Mouse (Mus musculus) 416B (cell line): ENCODE measurements around the gene Nxn.

Source experiments
- DNase-seq: peaks from one replicate; pipeline ENCODE4 v3.0.0; 2011; ENCODE audit warnings: low read depth

The Nxn gene

DNA sequence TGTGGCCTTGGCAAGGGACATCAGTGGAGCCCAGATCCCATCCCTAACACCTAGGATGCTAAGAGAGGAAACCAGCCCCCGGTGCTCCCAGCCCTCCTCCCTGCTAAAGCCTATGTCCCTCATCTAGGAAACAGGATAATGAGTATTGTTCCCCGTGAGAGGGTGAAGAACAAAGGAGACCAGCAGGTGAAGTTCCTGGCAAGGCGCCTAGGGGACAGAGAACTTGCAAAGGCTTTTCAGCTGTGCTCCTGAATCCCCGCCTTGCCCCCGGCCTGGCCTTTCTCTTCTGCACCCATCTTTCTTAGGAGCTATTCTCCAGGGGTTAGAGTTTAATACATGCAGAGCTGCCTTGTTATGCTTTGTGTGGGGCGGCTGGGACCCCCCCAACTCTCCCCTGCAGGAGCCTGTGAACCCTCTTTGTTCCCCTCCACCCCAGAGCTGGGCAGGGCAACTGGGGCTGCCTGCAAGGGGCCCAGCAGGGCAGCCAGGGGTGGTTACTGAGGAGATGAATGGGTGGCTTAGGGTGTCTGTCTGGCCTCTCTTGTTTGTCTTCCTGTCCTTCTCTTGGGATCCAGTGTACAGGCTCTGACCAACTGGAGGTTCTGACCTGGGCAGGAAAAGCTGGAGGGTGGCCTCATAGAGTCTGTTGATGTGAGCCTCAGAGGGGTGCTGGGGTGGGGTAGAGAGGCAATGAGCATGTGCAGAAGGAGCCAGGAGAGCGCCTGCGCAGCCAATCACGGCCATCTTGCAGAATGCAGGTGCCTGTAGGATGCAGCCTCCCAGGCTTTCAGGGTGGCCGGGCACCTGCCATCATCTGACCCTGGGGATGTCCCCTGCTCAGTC is 138.5 kb downstream of the Nxn start:
- DNase-seq, result no peak

DNA sequence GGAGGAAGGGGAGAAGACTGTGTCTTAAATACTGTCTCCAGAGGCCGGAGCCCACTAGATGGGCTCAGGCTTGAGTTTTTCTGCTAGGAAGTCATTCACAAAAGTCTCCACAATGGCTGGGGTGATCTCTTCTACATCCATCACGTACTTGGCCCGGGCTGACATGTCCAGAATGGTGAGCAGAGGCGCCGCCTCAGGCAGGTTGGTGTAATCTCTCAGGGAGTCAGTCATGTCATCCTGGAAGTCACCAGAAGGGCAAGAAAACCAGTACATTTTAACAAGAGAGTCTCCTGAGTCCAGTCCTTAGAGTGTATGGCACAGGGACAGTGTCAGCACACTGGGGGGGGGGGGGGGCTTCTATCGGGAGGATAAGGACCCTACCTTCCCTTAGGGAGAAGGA is 140.4 kb downstream of the Nxn start:
- DNase-seq, result no peak

DNA sequence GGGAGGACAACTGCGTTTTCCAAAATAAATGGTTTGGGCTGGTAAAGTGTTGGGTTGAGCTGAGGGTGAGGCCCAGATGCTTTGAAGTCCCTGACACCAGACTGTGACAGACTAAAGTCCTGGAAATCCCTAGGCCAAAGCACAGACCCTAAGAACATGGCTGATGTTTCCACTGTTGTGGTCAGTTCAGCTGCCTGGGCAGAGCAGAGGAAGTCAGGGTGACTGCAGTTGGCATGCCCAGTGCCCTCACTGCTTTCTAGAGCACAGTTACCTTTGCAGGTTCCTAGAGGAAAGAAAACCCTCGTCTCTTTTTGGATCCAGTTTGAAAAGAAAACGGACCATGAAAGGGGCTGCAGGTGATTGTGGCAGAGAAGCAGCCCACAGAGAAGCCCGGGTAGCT is 141.6 kb downstream of the Nxn start:
- no peak for DNase-seq

DNA sequence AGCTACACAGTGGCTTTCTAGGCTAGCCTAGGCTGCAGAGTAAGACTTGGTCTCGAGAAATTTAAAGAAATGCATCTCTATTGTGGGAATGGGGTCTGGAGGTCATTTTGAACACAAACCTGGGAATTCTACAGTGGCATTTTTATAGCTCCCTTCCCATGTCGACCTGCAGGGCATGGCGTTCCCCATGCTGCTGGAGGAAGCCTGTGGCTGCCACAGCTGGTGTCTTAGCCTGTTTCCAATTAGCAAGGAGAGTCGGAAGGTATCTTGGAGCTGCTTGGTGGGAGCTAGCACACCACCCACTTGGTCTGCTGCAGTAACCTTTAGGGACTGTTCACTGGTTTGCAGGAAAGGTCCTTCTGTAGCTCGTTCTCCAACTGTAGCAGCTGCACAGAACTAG is 142.8 kb downstream of the Nxn start:
- DNase-seq, result no peak

DNA sequence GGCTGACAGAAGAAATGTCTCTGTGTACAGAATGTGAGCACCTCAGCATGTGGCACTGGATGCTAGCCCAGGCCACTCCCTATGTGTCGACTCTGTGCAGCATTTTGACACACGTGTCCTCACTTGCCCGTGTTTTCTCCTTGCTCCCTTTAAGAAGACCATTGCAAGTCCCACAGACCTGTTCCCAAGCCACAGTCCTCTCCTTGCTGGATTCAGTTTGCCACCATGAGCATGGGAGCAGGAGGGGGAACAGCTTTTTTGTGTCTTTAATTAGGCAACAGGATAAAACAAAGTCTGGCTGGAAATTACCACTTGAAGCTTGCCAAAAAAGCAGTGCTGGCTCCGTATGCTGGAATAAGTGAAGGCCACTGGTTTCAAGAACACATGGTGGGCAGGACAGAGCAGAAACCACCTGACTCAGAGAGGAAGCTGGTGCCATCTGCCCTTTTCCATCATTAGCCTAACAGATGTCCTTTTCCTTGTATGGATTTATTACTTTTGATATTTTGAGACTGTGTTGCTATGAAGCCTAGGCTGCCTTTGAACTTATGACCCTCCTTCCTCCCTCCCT is 143.4 kb downstream of the Nxn start:
- DNase-seq, result no peak

DNA sequence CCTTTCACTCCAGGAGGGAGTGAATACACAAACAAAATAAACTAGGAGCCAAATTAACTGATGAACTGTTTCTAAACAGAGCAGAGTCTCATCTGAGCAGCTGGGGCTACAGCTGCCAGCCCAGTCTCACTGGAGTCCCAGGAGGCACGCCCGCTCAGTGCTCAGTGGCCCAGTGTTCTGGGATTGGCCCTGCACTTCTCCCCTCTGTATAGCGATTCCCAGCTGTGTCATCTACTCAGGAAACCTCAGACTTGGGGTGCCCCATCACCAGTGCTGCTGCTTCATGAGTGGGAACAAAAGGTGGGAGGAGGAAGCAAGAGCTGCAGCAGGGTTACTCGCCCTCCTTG is 145.0 kb downstream of the Nxn start:
- no peak for DNase-seq

DNA sequence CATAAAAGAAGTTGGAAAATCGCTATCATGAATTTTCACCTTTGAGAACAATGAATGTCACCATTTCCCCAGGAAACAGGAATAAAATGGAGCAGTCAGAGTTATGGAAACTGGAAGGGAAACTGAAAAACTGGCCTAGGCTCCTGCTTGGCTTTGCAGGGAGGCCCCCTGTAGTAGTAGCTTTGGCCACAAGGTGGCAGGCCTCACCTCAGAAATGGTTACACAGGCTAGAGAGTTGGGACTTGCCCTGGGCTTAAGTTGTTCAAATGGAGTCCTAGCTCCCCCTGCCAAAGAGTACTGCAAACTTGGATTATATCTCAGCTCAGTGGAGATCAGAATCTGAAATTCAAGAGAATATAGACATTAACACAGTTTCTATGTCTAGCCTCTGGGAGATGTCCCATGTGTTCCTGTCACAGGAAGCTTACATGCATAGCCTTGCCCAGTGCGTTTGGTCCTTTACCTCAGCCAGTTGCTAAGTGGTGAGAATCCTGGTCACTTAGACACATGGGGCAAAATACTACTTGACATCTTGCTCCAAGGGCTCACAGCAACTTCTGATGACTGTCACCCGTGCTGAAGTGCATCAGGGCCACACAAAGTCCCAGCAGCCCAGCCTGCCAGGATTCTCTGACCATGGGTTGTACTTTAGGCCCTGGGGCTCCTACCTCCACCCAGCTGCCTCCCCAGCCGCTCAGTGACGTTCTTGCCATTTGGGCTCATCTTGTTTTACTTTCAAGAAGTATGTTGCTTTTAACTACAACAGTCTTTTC is 145.6 kb downstream of the Nxn start:
- DNase-seq, result peak; percentile 82

DNA sequence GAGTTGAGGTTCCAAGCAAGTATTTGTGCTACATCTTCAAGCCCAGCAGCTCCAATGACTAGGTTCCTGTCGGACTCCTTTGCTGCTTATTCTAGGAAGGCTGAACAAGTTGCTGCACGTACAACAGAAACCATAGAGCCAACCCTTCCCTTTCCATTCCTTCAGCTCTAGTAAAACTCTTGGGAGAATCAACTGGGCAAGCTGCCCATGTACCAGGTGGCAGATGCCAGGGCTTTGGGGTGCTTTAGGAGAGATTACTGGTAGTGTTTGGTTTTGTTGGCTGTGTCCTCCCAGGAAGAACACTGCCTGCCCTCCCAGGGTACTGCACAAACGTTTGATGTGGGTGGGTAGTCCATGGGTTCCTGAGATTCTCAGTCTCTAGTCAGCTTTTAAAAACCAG is 146.9 kb downstream of the Nxn start:
- DNase-seq, result no peak

DNA sequence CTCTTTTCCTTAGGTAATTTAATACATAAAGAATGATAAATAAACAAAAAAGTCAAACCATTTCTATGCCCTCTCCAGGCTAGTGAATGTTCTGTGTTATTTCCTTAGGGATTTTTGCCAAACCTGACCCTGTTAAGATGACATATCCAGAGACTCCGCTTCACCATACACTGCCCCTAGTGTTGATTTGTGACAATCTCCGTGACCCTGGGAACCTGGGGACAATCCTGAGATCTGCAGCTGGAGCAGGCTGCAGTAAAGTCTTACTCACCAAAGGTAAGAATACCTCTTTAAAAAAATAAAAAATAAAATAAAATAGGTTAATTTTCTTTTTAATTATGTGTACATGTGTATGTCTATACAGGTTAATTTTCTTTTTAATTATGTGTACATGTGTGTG is 151.7 kb downstream of the Nxn start:
- no peak for DNase-seq

DNA sequence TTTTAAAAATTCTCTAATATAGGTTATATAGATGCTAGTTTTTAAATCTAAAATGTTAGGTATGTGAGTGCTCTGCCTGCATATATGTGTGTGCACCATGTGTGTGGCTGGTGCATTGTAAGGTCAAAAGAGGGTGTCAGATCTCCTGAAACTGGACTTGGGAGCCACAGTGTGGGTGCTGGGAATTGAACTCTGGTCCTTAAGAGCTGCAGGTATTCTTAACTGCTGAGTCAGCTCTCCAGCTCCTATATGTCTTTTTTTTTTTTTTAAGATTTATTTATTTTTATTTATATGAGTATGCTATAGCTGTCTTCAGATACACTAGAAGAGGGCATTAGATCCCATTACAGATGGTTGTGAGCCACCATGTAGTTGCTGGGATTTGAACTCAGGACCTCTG is 152.5 kb downstream of the Nxn start:
- no peak for DNase-seq

DNA sequence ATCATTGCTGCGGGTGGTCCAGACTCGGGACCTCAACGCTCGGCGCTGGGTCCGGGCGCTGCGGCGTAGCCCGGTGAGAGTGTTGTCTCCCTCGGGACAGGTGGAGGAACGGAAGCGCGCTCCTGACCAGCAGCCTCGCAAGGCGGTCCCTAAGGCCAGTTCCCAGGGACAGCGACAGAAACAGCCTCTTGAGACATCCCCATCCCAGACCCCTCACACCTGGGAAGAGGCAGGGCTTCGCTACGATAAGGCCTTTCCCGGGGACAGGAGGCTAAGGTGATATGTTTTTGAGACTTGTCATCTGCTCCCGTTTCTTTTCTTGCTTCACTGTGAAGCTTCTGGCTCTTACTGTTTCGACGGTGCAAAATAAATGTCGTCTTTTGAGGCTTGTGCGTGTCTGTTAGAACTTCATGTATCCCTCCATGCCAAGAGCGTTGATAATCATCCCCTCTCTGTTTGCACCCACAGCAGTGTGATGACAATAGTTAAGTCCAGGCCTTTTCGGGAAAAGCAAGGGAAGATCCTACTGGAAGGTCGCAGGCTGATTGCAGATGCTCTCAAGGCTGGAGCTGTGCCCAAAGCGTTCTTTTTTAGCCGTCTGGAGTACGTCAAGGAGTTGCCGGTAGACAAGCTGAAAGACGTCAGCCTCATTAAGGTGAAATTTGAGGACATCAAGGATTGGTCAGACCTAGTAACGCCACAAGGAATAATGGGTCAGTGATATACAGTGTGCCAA is 155.0 kb downstream of the Nxn start:
- DNase-seq, result no peak

DNA sequence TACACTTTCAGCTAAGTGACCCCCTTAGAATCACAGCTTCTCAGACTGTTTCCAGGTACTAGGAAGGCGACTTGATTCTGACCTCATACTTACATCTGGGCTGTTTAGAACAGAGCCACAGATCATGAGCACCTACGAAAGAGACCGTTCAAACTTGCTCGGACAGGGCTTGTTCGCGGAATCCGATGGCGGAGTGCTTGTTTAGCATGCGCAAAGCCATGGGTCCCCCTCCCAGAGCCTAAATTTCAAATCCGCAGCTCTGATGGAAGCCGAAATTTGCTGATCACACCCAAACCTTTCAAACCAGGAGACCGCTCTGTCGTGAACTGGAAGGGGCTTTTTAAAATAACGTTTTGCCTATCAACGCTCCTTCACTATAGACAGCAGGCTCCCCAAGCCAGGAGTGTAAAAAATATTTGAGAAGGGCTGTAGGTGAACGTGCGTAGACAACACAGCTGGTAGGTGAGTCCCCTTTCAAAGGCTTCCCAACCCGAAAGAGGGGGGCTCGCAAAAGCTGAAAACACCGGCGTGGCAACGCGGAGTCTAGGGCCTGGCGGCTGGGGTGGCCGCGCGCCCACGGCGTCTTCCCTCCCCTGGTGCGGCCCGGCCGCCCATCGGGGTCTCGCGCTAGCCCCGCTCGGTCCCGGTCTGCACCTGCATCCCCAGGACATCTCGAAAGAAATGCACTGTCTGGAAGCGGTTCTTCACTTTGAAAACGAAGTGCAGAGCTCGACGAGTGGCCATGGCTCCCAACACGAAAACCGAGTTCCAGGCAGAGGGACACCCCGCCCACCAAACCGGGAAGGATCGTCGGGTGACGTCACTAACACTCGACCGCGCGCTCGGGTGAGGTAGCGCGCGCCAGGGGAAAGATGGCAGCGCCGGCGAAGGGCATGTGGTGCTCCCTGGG is 155.8 kb downstream of the Nxn start, which contains the start of the genes Mrm3 and Glod4:
TSS of gene Mrm3 (plus strand) at position 815 of the 910 bp plus-strand sequence.
TSS of gene Glod4 (minus strand) at position 825 of the 910 bp plus-strand sequence.
- DNase-seq, result peak; percentile 87

DNA sequence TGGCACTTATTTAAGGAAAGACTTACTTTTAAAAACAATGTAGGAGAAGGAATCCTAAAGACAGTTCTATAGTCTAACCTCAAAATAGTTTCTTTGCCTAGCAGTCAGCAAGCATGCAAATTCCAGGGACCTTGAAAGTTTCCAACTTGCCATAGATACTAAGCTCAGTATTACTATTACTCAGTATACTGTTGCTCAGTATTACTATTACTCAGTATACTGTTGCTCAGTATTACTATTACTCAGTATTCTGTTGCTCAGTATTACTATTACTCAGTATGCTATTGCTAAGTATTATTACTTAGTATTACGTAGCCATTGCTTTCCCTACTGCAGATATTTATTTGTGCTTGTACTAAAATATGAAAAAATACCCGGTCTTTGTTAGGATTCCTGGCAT is 159.2 kb downstream of the Nxn start:
- no peak for DNase-seq

DNA sequence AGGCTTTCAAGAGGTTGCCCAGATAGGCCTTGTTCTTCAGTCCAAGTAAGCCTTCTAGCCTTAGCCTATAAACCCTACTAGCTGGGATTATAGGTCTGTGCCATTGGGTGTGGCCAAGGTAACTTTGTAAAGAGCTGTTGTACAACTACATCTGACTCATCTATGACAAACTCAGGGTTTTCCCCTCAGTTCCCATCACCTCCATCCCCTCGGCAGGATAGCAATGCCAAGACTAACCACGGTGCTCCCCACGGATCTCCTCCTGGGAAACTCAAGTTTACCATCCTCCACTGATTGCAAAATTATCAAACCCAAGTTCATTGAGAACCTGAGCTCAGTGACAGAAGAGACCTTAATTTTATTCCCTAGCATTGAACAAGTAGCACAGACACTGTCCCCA is 162.8 kb downstream of the Nxn start:
- DNase-seq, result no peak

DNA sequence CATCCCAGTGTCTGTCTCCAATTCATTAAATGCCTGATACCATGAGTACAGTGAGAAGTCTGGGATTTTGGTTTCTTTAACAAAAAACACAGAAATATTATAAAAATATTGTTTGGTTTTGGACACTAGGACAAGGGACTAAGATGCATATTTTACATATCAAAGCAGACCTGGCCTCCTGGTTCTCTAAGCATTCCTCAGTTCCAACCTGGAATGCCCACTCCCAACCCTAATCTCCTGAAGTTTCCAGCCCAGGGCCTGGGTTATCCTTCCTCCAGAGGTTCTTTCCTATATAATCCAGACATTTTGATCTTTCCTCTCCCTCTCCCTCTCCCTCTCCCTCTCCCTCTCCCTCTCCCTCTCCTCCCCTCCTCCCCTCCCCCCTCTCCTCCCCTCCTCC is 173.9 kb downstream of the Nxn start:
- no peak for DNase-seq

DNA sequence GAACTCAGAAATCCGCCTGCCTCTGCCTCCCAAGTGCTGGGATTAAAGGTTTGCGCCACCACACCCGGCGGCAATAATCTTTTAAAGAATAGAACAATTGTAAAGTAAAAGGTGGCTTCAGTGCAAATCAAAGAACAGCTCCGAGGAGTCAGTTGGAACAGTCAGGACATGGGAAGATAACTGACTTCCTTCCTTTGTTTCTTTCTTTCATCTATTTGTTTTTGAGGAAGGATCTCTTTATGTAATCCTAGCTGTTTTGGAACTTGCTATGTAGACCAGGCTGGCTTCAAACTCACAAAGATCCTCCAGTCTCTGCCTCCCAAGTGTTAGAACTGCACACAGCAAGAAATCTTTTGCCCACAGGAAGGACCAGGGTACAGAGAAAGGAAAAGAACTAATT is 174.3 kb downstream of the Nxn start:
- DNase-seq, result no peak

DNA sequence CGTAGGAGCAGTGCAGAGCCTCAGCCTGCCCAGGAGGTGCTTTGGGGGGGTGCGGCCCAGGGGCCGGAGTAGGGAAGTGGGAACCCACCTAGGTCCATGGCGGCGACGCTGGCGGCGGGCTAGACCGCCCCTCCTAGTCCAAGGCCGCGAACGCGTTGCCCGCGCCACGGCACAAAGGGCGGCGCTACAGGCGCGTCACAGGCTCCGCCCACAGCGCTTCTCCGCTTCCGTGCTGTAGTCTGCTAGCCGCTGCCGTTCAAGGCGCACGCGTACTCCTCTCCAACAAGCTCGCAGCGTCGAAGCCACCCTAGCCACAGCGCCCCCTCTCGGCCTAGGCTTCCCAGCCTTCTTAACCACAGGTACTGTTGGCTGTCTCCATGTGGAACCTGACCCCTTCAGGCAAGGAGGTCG is 181.5 kb downstream of the Nxn start, which contains the start of the genes Dbil5 and Gemin4:
TSS of gene Dbil5 (plus strand) at position 219 of the 411 bp plus-strand sequence.
TSS of gene Gemin4 (minus strand) at position 275 of the 411 bp plus-strand sequence.
- peak; percentile 98 for DNase-seq

DNA sequence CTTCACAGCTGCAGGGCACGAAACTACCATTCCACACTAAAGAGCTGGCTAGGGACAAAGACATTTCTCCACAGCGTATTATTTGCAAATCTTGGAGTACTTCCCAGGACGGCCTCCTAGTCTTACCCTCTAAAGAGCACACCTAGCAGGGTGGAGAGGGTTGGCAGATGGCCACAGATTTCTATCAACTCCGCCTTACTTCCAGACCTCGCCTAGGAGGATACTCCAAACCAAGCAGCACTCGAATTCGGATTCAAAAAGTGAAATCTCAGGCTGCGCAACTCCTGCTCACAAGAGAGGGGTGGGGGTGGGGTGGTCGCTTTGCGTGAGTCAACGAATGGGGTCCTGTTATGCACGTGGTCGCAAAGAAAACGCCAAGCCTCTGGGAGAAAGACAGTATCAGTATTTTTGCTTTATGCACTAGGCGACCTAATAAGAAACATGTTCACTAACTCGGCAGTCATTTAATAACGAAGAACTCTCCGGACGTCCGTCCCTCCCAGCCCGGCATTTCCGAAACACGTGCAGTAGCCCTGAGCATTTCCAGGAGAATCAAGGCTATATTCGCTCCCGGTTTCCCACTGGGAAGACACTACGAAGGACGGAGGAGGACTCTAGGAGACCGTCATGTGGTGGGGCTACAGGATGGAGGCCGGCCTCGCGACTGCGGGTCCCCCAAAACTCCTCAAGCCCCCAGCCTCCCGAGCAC is 182.1 kb downstream of the Nxn start:
- DNase-seq, result peak; percentile 57

DNA sequence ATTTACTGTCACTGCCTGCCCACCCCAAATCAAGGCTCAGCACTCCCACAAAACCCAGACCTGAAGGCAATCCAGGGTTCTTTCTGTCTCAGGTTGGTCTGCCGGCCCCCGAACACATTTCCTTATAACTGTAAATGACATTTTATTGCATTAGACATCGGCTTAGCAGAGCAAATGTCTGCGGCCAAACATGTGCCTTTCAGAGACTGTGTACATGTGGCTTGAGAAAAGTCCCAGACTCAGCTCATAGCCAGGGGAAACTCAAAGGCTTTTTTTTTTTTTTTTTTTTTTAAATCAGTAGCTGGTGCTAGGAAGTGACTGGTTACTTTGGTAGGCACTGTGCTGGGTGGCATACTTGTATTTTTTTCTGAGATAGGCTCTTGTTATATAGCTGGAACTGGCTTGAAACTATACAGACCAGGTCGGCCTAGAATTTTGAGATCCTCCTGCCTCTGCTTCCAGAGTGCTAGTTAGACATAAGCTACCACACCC is 182.8 kb downstream of the Nxn start:
- DNase-seq, result no peak

DNA sequence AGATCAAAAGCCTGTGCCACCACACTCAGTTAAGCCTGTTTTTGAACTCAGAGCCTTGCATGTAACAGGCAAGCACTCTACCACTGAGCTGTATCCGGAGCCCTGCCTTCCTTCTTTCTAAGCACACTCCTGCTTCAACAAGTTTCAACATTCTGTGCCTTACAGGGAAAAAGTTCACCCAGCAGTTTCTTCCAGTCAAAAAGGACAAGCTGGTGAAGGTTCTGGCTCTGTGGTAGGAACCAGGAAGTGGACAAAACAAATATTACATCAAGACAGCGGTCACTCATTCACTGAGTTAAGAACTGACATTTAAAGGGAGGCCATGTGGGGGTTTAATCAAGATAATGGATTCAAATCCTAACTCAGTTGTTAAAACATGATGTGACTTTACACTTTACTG is 183.9 kb downstream of the Nxn start:
- peak; percentile 61 for DNase-seq
